Mouse (Mus musculus) cortical plate, adult 2 months (tissue): ENCODE measurements around the gene Stat2.

Experiments
- CTCF ChIP-seq: fragments of 200-500 bp; IDR thresholded peaks from 2 replicates; pipeline ENCODE4 v1.5.1; 2011; ENCODE audit warnings: mild to moderate bottlenecking, control low read depth, low read length; ENCODE audit not compliant: insufficient read depth; ENCODE audit errors: extremely low read depth
- POLR2A ChIP-seq: fragments of 200-500 bp; IDR thresholded peaks from 2 replicates; pipeline ENCODE4 v1.6.1; 2011; ENCODE audit warnings: mild to moderate bottlenecking, low read length, control low read depth; ENCODE audit not compliant: insufficient read depth; ENCODE audit errors: extremely low read depth

DNA sequence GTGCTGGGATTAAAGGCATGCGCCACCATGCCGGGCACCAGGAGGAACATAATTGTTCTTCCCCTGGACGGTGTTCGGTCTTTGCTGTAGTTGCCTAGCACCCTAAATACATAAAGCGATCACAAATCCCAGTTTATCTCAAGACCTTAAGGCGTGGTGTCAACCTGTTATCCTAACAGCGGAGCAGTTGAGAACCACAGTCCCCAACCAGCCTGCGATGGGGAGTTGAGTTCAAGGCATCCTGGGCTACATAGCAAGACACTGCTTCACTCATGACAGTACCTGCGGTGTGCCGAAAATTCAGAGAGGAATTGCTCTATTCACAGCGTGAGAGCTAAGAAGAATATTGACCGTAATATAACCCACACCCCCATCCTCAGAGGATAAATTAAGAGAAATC is 51.3 kb downstream of the Stat2 start:
- no peak for TF ChIP-seq CTCF
- TF ChIP-seq POLR2A = no peak
